Mouse (Mus musculus) limb, embryonic 14.5 days (tissue): ENCODE measurements around the gene Gm11127. TPM values are rescaled to one million over a fixed set of nuclear protein-coding genes. Genes with fewer than 3 reads are reported as not detected.
A peak's percentile ranks its signal among the peaks of the same experiment; 100 is the strongest.

Experiments used
- ATAC-seq: fragments of 200-750 bp; cut with Nextera tagmentation; 2 replicates; pipeline ENCODE4 v1.8.0; 2017; ENCODE audit warnings: low read depth, moderate number of reproducible peaks, moderate TSS enrichment; ENCODE audit not compliant: low FRiP score
- DNase-seq: peaks from one replicate; pipeline ENCODE4 v3.0.0-alpha.2; 2015; ENCODE audit warnings: low spot score
- H3K27ac ChIP-seq: fragments of 300-500 bp; sonication (generic); replicated peaks from 2 replicates; pipeline ENCODE4 v1.5.1; 2014; ENCODE audit warnings: low read depth, mild to moderate bottlenecking, low read length, moderate library complexity, mixed read lengths
- H3K27me3 ChIP-seq: fragments of 300-500 bp; sonication (generic); 2 replicates; pipeline ENCODE4 v1.6.1; 2014; ENCODE audit warnings: low read length, mixed read lengths; ENCODE audit not compliant: control insufficient read depth, insufficient read depth
- H3K36me3 ChIP-seq: fragments of 300-500 bp; sonication (generic); 2 replicates; pipeline ENCODE4 v1.6.1; 2014; ENCODE audit warnings: mild to moderate bottlenecking, low read length, moderate library complexity, mixed read lengths; ENCODE audit not compliant: control insufficient read depth, insufficient read depth
- H3K4me1 ChIP-seq: fragments of 300-500 bp; sonication (generic); 2 replicates; pipeline ENCODE4 v1.6.1; 2014; ENCODE audit warnings: antibody characterized with exemption, low read length, mixed read lengths; ENCODE audit not compliant: control insufficient read depth, insufficient read depth
- H3K4me2 ChIP-seq: fragments of 300-500 bp; sonication (generic); replicated peaks from 2 replicates; pipeline ENCODE4 v1.6.1; 2014; ENCODE audit warnings: low read depth, mild to moderate bottlenecking, low read length, moderate library complexity; ENCODE audit not compliant: severe bottlenecking
- H3K4me3 ChIP-seq: fragments of 300-500 bp; sonication (generic); replicated peaks from 2 replicates; pipeline ENCODE4 v1.5.1; 2014; ENCODE audit warnings: low read length
- H3K9ac ChIP-seq: fragments of 300-500 bp; sonication (generic); 2 replicates; pipeline ENCODE4 v1.6.1; 2014; ENCODE audit warnings: mild to moderate bottlenecking, low read depth, low read length, moderate library complexity; ENCODE audit not compliant: severe bottlenecking
- H3K9me3 ChIP-seq: fragments of 300-500 bp; sonication (generic); 2 replicates; pipeline ENCODE4 v1.6.1; 2016; ENCODE audit warnings: low read length; ENCODE audit not compliant: control insufficient read depth
- POLR2A ChIP-seq: fragments of 200-500 bp; IDR thresholded peaks from 2 replicates; pipeline ENCODE4 v1.8.0; 2012; ENCODE audit warnings: inconsistent platforms, mild to moderate bottlenecking, moderate library complexity, borderline replicate concordance; ENCODE audit not compliant: insufficient read depth, insufficient read length; ENCODE audit errors: extremely low read depth
- WGBS: fragments of 180-500 bp; shearing (Covaris S2); extraction: QIAGEN DNeasy Blood & Tissue Kit; methylation state at CpG from one replicate; pipeline ENCODE4 v1.1.7; 2014; 5-methylcytosine and 5-hydroxymethylcytosine counted together
- polyA plus RNA-seq, 2 experiments: library from polyadenylated mRNA; depleted of rRNA in 1 of 2; stranded (reverse) in 1 of 2; unstranded in 1 of 2; fragments of >200 nt; fragmentation: Nextera tagmentation in 1 of 2; extraction: Ambion mirVana in 1 of 2; gene quantifications; 2 replicates each; pipeline versions ENCODE4 v1.2.1 to v1.2.3; 2012 to 2014

The Gm11127 gene
- polyA plus RNA-seq, 2 experiments = 0.21 TPM; not detected in 1

DNA sequence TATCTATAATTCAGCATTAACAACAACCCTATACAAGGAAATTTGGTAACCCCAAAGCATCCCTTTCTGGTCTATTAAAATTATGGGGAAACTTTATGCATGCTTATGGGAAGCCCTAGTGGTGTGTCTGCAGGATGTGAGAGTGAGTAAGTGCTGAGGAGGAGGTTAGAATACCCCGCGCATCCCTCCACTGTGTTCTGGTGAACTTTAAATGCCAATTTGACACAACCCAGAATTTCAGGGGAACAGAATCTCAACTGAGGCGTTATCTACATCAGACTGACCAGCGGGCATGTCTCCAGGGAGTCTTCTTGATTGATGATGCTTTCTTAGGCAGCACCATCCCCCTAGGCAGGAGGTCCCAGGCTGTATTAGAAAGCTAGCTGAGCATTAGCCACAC lies 32.3 kb downstream of the Gm11127 start:
- Histone ChIP-seq H3K36me3 (no peaks in the 10 kb centered on the region), H3K27ac (no peak overlapping the region), H3K4me1 (no peaks in the 10 kb centered on the region), H3K4me3 (no peak overlapping the region), H3K27me3 (no peaks in the 10 kb centered on the region), H3K4me2 (no peak overlapping the region), H3K9me3 (no peaks in the 10 kb centered on the region), H3K9ac (no peak overlapping the region)
- DNase-seq (no peak), ATAC-seq (no peak)
- WGBS = 64% methylated on average over 4 of the region's 4 CpGs
- no peak for TF ChIP-seq POLR2A

DNA sequence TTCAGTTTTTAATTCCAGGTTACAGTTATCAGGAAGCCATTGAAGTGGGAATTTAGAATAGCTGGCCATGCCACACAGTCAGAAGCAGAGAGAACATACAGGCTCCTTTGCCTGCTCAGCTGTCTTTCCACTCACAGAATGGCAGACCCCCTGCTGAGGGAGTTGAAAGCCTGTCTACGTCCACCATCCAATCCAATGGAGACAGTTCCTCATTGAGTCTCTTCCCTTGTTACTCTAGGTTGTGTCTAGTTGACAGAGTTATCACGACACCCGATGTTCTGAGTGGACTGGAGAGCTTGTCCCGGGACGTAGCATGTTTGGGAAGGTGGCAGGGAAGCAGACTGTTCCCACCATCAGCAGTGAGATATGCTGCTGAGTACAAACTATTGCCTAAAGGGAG lies 33.0 kb downstream of the Gm11127 start:
- Histone ChIP-seq H3K27ac (no peak overlapping the region), H3K9me3 (no peaks in the 10 kb centered on the region), H3K36me3 (no peaks in the 10 kb centered on the region), H3K4me2 (no peak overlapping the region), H3K9ac (no peak overlapping the region), H3K4me3 (no peak overlapping the region), H3K4me1 (0 out of 2 replicates have a peak, but pooled peaks cover 5% of the 10 kb centered on the region), H3K27me3 (no peaks in the 10 kb centered on the region)
- no peak for TF ChIP-seq POLR2A
- no peak for ATAC-seq
- 66% methylated on average over 5 of the region's 5 CpGs for whole genome bisulfite sequencing
- no peak for DNase-seq

DNA sequence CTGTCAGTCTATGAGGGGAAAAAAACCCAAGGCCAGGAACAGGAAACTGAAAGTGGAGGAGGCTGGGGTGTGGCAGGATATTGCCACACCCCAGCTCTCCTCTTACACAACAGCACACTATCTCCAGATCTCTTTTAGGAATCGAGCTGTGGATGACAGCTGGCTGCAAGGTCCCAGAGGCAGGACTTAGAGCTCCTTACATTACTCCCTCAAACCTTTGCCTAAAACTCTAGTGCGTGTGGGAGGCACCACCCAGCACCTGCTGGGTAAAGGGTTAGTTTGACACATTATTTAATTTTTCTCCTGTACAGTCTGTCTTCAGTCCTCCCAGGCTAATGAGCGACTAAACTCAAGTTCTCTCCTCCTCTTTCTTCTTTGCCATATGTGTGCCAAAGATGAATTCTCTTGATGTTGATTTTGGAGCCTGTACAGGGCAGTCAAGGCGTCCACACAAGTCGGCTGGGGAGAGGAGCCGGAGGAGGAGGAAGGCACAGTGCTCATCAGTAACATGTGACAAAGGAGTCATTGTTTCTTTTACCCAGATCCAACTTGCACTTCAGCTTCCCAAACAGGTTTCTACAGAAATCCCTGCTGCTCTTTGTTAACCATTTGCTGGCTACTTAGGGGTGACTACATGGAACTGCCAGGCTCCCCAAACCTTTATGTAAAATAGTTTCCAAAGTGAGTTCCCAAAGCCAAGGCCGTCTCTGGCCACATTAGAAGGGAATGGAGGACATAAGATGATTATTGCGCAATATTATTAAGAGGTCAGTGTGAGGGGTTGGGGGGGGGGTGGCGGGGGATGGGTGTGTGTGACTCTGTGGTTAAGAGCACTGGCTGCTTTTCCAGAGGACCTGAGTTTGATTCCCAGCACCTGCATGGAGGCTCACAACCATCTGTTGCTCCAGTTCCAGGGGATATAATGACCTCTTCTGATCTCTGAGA lies 34.2 kb downstream of the Gm11127 start:
- Histone ChIP-seq H3K4me3 (no peak overlapping the region), H3K27me3 (no peaks in the 10 kb centered on the region), H3K4me2 (no peak overlapping the region), H3K9me3 (no peaks in the 10 kb centered on the region), H3K9ac (no peak overlapping the region), H3K36me3 (no peaks in the 10 kb centered on the region), H3K27ac (no peak overlapping the region), H3K4me1 (0 out of 2 replicates have a peak, but pooled peaks cover 5% of the 10 kb centered on the region)
- 67% methylated on average over 9 of the region's 9 CpGs for WGBS
- ATAC-seq (no peak), DNase-seq (peak; percentile 20)
- TF ChIP-seq POLR2A = no peak

DNA sequence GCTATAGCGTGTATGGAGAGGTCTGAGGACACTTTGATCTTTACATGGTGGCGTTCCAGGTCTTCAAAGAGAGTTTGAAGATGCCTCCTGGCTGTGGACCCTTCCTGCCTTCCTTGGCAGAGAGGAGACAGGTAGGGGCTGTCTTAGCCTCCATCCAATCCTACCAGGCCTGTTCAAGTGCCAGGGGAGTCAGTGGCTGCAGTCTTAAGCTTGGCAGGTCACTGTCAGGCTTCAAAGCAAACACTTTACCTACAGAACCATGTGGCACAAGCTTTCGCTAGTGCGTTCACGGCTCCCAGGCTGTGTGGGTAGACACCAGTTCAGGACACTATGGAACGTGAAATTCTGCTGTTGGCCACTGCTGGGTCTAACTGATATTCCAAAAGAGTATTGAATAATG lies 35.2 kb downstream of the Gm11127 start:
- no peak overlapping the region for H3K9ac ChIP-seq
- H3K27me3 ChIP-seq = no peaks in the 10 kb centered on the region
- DNase-seq (no peak), ATAC-seq (no peak)
- H3K9me3 ChIP-seq = no peaks in the 10 kb centered on the region
- H3K36me3 ChIP-seq = no peaks in the 10 kb centered on the region
- H3K27ac ChIP-seq = no peak overlapping the region
- 0 out of 2 replicates have a peak, but pooled peaks cover 5% of the 10 kb centered on the region for H3K4me1 ChIP-seq
- H3K4me2 ChIP-seq = no peak overlapping the region
- no peak for TF ChIP-seq POLR2A
- 84% methylated on average over 6 of the region's 6 CpGs for WGBS
- H3K4me3 ChIP-seq = no peak overlapping the region

DNA sequence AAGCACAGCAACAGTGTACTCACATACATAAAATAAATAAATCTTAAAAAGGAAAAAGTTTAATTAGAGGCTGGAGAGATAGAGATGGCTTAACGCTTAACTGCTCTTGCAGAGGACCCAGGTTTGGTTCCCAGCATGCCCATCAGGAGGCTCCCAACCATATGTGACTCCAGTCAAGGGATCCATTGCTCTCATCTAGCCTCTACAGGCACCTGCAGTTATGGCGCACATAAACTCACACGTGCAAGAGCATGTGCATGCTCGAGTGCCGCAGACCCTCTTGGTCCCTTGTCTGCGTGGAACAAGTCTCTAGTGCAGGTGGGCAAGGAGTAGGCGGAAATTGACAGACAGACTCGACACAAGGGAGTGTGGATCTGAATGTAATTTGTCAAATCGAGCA lies 36.1 kb downstream of the Gm11127 start:
- no peak overlapping the region for H3K27ac ChIP-seq
- DNase-seq = no peak

More for the DNA sequence above, 36.1 kb downstream of the Gm11127 start:
- H3K36me3 ChIP-seq = no peaks in the 10 kb centered on the region
- H3K4me1 ChIP-seq = 0 out of 2 replicates have a peak, but pooled peaks cover 5% of the 10 kb centered on the region
- 93% methylated on average over 9 of the region's 9 CpGs for WGBS
- H3K4me2 ChIP-seq = no peak overlapping the region
- TF ChIP-seq POLR2A = no peak
- no peak overlapping the region for H3K4me3 ChIP-seq
- no peaks in the 10 kb centered on the region for H3K27me3 ChIP-seq
- ATAC-seq = no peak
- H3K9me3 ChIP-seq = no peaks in the 10 kb centered on the region
- no peak overlapping the region for H3K9ac ChIP-seq
